Mouse (Mus musculus) heart, adult 2 months (tissue): Measurements from ENCODE around the gene Cbx7. TPM values are rescaled to one million over a fixed set of nuclear protein-coding genes. Genes with fewer than 3 reads are reported as not detected.
A peak's percentile ranks its signal among the peaks of the same experiment; 100 is the strongest.

Experiments used
- DNase-seq, 2 experiments: peaks; one replicate each; pipeline ENCODE4 v3.0.0; 2021
- H3K27ac ChIP-seq: fragments of 200-600 bp; 2 replicates; pipeline ENCODE4 v1.8.1; 2022
- H3K27me3 ChIP-seq: fragments of 200-500 bp; 2 replicates; pipeline ENCODE4 v1.6.1; 2012; ENCODE audit warnings: mild to moderate bottlenecking, low read length, inconsistent platforms, mixed read lengths; ENCODE audit not compliant: control insufficient read depth, insufficient read depth
- H3K36me3 ChIP-seq: fragments of 200-500 bp; 2 replicates; pipeline ENCODE4 v1.6.1; 2012; ENCODE audit warnings: low read length, inconsistent platforms; ENCODE audit not compliant: control insufficient read depth, insufficient read depth
- H3K4me1 ChIP-seq: fragments of 200-500 bp; 2 replicates; pipeline ENCODE4 v1.6.1; 2011; ENCODE audit warnings: low read length; ENCODE audit not compliant: control insufficient read depth, insufficient read depth
- H3K4me3 ChIP-seq: fragments of 200-600 bp; 2 replicates; pipeline ENCODE4 v1.8.1; 2022
- H3K79me2 ChIP-seq: fragments of 200-500 bp; replicated peaks from 2 replicates; pipeline ENCODE4 v1.6.1; 2012; ENCODE audit warnings: mild to moderate bottlenecking, inconsistent platforms, low read length, moderate library complexity, mixed read lengths; ENCODE audit not compliant: control insufficient read depth, insufficient read depth
- H3K9ac ChIP-seq: fragments of 200-500 bp; 2 replicates; pipeline ENCODE4 v1.6.1; 2012; ENCODE audit warnings: low read depth, mild to moderate bottlenecking, control low read depth, inconsistent platforms, low read length, mixed read lengths
- CTCF ChIP-seq: fragments of 200-600 bp; IDR thresholded peaks from 2 replicates; pipeline ENCODE4 v1.8.1; 2022; ENCODE audit warnings: antibody characterized with exemption, mild to moderate bottlenecking, moderate library complexity
- EP300 ChIP-seq: fragments of 200-500 bp; IDR thresholded peaks from 2 replicates; pipeline ENCODE4 v1.6.1; 2011; ENCODE audit warnings: low read depth, low read length, control low read depth; ENCODE audit not compliant: insufficient read depth
- POLR2A ChIP-seq: fragments of 200-500 bp; IDR thresholded peaks from 2 replicates; pipeline ENCODE4 v1.6.1; 2011; ENCODE audit warnings: mild to moderate bottlenecking, low read depth, low read length, control low read depth; ENCODE audit not compliant: insufficient read depth
- WGBS: fragments of 180-500 bp; shearing (Covaris S2); methylation state at CpG from one replicate; pipeline ENCODE4 v1.1.7; 2018; 5-methylcytosine and 5-hydroxymethylcytosine counted together
- intact Hi-C: fragments of 180-260 bp; cut with DNase I; formaldehyde crosslinking; loops from one replicate; pipeline ENCODE4 v1.15.1; 2025
- polyA plus RNA-seq: library from polyadenylated mRNA; depleted of rRNA; stranded (reverse); fragments of >200 nt; gene quantifications from 2 replicates; pipeline ENCODE4 v1.2.3, GENCODE M21; 2012
- total RNA-seq, 2 experiments: library from RNA; stranded (reverse); gene quantifications; 2 replicates each; pipeline ENCODE4 v1.2.3; 2021

Gene Cbx7
- total and polyA plus RNA-seq, 3 experiments, result 18.9 to 21.7 (median 21.4) TPM

DNA sequence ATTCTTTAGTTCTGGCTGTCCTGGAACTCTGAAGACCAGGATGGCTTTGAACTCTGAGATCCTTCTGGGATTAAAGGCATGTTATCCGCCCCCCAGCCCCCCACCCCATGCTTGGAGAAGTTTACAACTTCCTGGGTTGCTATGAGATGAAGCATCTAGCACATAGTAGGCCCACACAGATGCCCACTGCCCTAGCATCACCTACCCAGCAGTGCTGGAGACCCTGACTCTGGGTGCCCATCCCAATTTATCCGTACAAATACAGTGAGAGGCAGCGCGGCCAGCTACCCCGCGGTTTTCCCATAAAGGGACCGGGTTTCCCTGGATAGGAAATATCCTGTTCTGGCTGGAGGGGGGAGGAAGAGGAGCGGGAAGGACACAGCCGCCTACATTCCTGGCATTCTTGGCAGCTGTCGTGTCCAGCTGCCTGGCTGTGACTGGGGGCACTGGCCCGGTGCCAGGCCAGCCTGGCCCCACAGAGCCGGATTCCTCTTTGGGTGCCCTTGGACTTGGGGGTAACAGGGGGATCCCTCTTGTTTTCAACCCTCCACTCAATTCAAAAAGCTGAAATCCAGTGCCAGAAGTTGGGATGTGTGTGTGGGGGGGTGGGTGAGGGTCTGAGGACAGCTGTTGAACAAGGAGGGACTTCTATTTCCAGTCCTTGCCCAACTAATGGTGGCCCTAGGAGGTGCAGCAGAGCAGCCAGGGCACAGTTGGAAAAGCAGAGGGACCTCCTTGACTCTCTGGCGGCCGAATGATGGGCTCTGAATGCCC, 19.0 kb downstream of the Cbx7 start:
- 21% methylated on average over 14 of the region's 14 CpGs for WGBS
- no peak overlapping the region; the same call in 1 of the 2 replicates for H3K9ac ChIP-seq
- no peaks in the 10 kb centered on the region for H3K27me3 ChIP-seq
- H3K36me3 ChIP-seq, result no peaks in the 10 kb centered on the region
- H3K4me1 ChIP-seq, result peaks cover 20% of the 10 kb centered on the region
- peak overlapping the region; percentile 80 for H3K27ac ChIP-seq
- peak; percentile 71; the same call in 1 of the 2 replicates for TF ChIP-seq EP300
- TF ChIP-seq POLR2A, result no peak
- H3K79me2 ChIP-seq, result no peaks in the 10 kb centered on the region
- H3K4me3 ChIP-seq, result no peak overlapping the region
- peak; percentile 67 to 68 for DNase-seq
- intact Hi-C loops, result loop anchor here (1.0 to 2.0 kb wide), 2 partner anchors 52 to 59 kb away; no protein-coding TSS in a partner anchor

DNA sequence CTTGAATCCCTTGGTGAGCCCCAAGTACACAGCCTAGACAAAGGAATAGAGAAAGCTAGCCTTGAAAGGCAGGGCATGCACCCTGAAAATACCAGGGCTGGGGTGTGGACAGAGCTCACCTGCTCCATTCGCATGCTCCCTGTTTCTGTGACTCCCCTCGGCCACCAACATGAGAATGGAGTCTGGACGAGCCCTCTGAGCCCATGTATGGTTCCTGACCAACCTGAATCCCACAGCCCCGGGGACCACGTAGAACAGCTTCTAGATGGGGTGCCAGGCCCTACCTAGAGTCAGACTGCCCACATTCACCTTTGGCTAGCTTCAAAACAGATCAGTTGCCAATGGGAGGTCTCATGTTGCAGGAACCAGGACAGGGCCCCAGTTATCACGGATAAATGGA, 19.7 kb downstream of the Cbx7 start:
- Histone ChIP-seq H3K36me3 (no peaks in the 10 kb centered on the region), H3K27me3 (no peaks in the 10 kb centered on the region), H3K4me3 (no peak overlapping the region), H3K79me2 (no peaks in the 10 kb centered on the region), H3K9ac (no peak overlapping the region), H3K4me1 (peaks cover 20% of the 10 kb centered on the region), H3K27ac (peak overlapping the region; percentile 80)
- TF ChIP-seq EP300, result no peak
- TF ChIP-seq POLR2A, result no peak
- TF ChIP-seq CTCF, result no peak
- no peak for DNase-seq
- intact Hi-C loops, result loop anchor here (2.0 kb wide), 1 partner anchor 60 kb away; no protein-coding TSS in a partner anchor
- WGBS, result 77% methylated on average over 6 of the region's 6 CpGs

DNA sequence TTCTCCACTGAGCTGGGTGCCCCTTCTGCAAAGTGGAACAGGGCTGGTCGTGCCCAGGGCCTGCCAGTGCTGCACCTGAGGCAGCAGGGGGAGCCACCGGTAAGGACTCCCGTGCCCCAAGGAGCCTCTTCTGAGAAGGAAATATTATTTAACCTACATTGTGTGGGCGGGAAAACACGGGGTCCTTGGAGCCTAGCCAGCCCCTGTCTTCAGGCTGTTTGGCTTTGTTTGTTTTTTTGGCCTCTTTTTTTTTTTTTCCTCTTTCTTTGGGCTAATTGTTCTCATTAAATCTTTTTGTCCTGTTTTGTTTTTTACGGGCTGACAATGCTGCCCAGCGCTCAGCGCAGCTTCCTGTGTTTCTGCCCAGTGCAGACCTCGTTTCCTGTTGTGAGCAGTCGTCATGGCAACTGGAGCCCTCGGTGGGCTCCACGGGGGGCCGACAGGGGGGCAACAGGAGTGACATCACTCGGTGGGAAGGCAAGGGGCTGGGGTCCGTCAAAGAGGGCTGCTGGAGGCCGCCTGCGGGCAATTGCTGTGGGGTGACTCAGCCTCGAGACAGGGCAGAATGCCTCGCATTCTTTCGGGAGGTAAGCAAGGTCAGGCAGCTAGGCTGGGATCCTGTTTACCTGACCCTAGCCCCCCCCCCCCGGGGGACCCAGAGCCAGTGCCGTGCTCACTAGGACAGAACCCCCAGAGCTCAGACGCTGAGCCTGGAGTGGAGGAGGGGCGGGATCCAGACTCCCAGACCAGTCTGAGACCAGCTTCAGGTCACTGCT, 20.5 kb downstream of the Cbx7 start:
- intact Hi-C loops, result loop anchor here (1.0 to 2.0 kb wide), 2 partner anchors 60 to 101 kb away; no protein-coding TSS in a partner anchor
- TF ChIP-seq EP300 (peak; percentile 83), POLR2A (no peak), CTCF (peak; percentile 87)

DNA sequence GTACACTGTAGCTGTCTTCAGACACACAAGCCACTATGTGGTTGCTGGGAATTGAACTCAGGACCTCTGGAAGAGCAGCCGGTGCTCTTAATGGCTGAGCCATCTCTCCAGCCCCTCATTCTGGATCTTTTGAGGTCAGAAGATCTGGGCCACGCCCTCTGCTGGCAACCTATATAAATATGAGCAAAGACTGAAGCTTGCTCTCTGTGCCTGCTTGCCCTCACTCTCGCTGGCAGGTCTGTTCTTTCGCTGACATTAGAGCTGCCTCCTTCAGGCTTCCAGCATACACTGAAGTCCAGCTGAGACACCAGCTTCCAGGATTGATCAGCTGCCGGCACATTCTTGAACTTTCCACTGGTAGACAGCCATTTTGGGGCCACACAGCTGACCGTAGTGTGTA, 23.2 kb downstream of the Cbx7 start:
- no peak for TF ChIP-seq POLR2A
- TF ChIP-seq EP300, result no peak
- TF ChIP-seq CTCF, result peak; percentile 30
- Histone ChIP-seq H3K9ac (no peak overlapping the region), H3K79me2 (no peaks in the 10 kb centered on the region), H3K36me3 (no peaks in the 10 kb centered on the region), H3K4me3 (no peak overlapping the region), H3K27me3 (no peaks in the 10 kb centered on the region), H3K4me1 (peaks cover 15% of the 10 kb centered on the region), H3K27ac (no peak overlapping the region)
- no peak for DNase-seq
- 78% methylated on average over 6 of the region's 6 CpGs for WGBS
- intact Hi-C loops, result loop anchor here (10.0 kb wide), 2 partner anchors 277 to 307 kb away; partner anchors contain the start of gene Atf4

More for the DNA sequence above, 20.5 kb downstream of the Cbx7 start:
- Histone ChIP-seq H3K27ac (peak overlapping the region; percentile 80), H3K36me3 (no peaks in the 10 kb centered on the region), H3K79me2 (no peaks in the 10 kb centered on the region), H3K4me1 (peaks cover 22% of the 10 kb centered on the region), H3K9ac (peak overlapping the region; percentile 31), H3K27me3 (no peaks in the 10 kb centered on the region), H3K4me3 (peak overlapping the region; percentile 18; the same call in 1 of the 2 replicates)
- 8% methylated on average over 24 of the region's 24 CpGs for WGBS
- peak; percentile 76 for DNase-seq

DNA sequence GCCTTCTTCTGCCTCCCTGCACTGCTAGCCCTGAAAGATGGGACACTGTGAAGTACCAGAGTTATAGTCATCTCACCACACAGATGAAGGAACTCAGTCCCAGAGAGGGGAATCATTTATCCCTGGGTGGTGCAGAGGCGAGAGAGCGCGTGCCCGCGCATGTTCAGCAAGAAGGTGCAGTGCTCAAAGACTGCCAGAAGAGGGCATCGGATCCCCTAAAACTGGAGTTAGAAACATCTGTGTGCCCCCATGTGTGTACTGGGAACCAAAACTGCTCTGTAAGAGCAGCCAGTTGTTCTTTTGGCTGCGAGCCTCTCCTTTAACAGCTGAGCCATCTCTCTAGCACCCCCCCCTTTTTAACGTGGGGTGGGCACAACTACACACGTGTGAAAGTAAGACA, 24.1 kb downstream of the Cbx7 start:
- intact Hi-C loops, result loop anchor here (1.0 to 10.0 kb wide), 3 partner anchors 134 to 308 kb away; partner anchors contain the start of gene Atf4
- H3K36me3 ChIP-seq, result no peaks in the 10 kb centered on the region
- 78% methylated on average over 9 of the region's 9 CpGs for WGBS

More for the DNA sequence above, 24.1 kb downstream of the Cbx7 start:
- DNase-seq, result peak; percentile 30 to 53
- TF ChIP-seq POLR2A (no peak), CTCF (peak; percentile 73)
- Histone ChIP-seq H3K4me3 (no peak overlapping the region), H3K9ac (no peak overlapping the region), H3K79me2 (no peaks in the 10 kb centered on the region), H3K27ac (no peak overlapping the region), H3K27me3 (no peaks in the 10 kb centered on the region), H3K4me1 (peaks cover 14% of the 10 kb centered on the region)
